Mouse (Mus musculus) embryonic stem cell, embryonic (primary cell): Measurements from ENCODE around the gene Mlh3.

Source experiments
- CTCF ChIA-PET, 4 experiments: fragments of 300-600 bp in 2 of 4; fragments of 350-600 bp in 2 of 4; sonication (Branson Sonifier 250); formaldehyde crosslinking; loops; one replicate each; lab custom pipeline; 2022; ENCODE audit warnings: inconsistent platforms in 2 of 4; lab: Charles Lee
- POLR2A ChIA-PET, 4 experiments: fragments of 300-600 bp in 2 of 4; fragments of 350-600 bp in 2 of 4; sonication (Branson Sonifier 250); formaldehyde crosslinking; loops; one replicate each; lab custom pipeline; 2022; ENCODE audit warnings: antibody characterized with exemption in 4 of 4, inconsistent platforms in 1 of 4; lab: Charles Lee

The Mlh3 gene

DNA sequence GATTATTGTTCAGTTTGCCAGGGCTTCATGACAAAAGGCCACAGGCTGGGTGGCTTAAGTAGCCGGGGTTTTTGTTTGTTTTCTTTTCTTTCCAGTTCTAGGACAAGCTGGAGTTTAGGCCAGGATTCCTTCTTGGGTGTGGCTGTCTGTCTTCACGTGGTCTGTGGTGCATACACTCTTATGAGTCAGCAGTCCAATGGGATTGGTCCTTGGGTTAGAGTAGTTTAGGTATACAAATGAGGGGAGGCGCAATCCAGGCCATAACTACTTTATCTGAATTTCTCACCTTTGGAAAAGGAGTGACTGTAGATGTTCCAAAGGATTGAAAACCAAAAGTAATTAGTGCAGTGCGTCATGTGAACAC is 1.4 kb upstream of the Mlh3 start:
- ChIA-PET CTCF (no interaction called here), POLR2A (interaction anchor here in 3 of 4 experiments (0.7 to 5.7 kb wide), 20 partner anchors 8 to 292 kb away, joined by 3 to 56 read pairs (median 3); partner anchors contain the start of genes Acyp1 (in 2 of the 3), Eif2b2 (in 2 of the 3), Fos (in 2 of the 3) and Zc2hc1c (in 2 of the 3))

GRCm38 (mm10) chr12:85271132-85271842 is 888 bp upstream of the Mlh3 start:
- POLR2A ChIA-PET, result interaction anchor here in 3 of 4 experiments (0.6 to 5.7 kb wide), 36 partner anchors 8 to 345 kb away, joined by 3 to 56 read pairs (median 3); partner anchors contain the start of genes Acyp1 (in 3 of the 3), Zc2hc1c (in 3 of the 3), Eif2b2 (in 2 of the 3) and Fos (in 2 of the 3)
- CTCF ChIA-PET, result interaction anchor here in 1 of 4 experiments (1.2 to 1.5 kb wide), 2 partner anchors 18 to 34 kb away, joined by 7 to 9 read pairs; partner anchors contain the start of genes Acyp1 and Zc2hc1c

DNA sequence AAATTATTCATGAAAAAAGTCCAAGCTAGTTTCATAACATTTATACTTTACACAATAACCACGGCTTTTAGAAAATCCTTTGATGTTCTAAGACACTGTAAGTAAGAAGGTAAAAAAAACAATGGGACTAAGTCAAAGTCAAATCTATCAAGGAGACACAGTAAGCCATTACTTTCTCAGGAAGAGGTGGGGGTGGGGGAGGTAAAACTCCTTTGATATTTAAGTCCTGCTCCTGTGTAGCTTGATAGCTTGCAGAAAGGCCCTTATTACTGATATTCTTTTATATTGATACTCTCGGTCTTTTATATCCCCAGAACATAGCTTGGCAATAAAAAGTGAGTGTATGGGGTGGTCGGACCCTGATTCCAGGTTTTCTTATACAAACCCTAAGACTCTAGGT is 578 bp downstream of the Mlh3 start:
- POLR2A ChIA-PET, result interaction anchor here in 3 of 4 experiments (0.6 to 5.7 kb wide), 36 partner anchors 8 to 504 kb away, joined by 3 to 56 read pairs (median 5); partner anchors contain the start of genes Acyp1 (in 3 of the 3), Zc2hc1c (in 3 of the 3), Eif2b2 (in 2 of the 3) and Rps6kl1 (in 2 of the 3)
- CTCF ChIA-PET, result interaction anchor here (0.5 to 1.5 kb wide), 9 partner anchors 11 to 778 kb away, joined by 3 to 9 read pairs (median 4); partner anchors contain the start of genes Acyp1 (in 2 of the 4) and Zc2hc1c (in 2 of the 4)

DNA sequence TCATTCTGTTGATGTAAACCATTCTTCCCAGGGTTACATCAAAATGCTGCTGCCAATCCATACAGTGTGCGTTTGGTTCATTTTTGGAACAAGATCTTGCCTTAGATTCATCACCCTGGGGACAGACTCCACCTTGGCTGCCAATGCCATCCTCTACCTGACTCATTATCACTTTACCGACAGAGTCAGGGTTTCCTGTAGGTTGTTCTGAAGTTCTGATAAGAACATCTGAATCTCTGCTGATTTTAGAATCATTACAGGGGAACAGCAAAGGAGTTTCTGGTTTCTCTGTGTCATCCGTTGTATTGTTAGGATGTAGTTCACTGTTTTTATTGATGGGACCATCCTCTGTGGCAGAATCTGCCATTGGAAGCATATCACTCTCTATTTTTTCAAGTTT is 4.2 kb downstream of the Mlh3 start:
- ChIA-PET POLR2A (interaction anchor here in 1 of 4 experiments (1.2 to 2.7 kb wide), 2 partner anchors 8 to 14 kb away, joined by 4 to 8 read pairs; no protein-coding TSS in a partner anchor), CTCF (no interaction called here)

DNA sequence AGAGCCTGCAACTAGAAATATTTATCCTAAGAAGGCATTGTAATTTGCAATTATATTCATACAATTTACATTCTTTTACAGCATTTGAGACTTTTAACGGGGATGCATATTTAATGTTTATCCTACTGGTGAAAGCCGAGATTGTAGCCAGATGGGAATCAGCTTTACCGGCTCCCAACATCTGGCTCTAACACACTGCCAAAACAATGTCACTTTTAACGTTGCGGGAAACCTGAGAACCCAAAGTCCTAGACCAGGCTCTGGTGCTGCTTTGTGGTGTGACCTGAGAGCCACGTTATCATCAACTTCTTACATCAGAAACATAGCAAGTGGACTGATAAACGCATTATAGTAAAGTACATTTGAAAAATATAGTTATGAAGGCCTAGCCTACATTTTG is 5.5 kb downstream of the Mlh3 start:
- ChIA-PET POLR2A (interaction anchor here in 3 of 4 experiments (0.6 to 2.7 kb wide), 8 partner anchors 9 to 335 kb away, joined by 3 to 8 read pairs (median 4); partner anchors contain the start of genes Acyp1 (in 1 of the 3) and Zc2hc1c (in 1 of the 3)), CTCF (interaction anchor here in 2 of 4 experiments (0.5 to 0.6 kb wide), 2 partner anchors 116 to 541 kb away, joined by 4 read pairs; no protein-coding TSS in a partner anchor)

DNA sequence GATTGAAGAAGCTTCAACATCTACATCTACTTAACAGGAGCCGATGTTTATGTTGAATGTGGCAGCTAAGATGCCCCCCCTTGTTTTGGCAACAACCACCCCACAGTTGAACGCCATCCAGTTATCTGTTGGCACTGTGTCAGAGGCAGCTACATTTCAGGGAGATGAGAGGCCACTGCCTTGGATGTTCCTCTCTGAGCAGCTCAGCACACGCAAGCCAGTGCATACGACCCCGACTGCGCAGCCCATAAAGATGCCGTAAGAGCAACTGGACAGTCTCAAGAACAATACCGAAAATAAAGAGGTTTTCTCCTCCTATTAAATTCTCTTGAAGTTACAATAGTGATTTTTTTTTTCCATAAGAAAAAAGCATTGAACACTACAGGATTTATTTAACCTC is 5.9 kb downstream of the Mlh3 start:
- POLR2A ChIA-PET, result interaction anchor here in 3 of 4 experiments (0.5 to 2.7 kb wide), 11 partner anchors 10 to 74 kb away, joined by 3 to 8 read pairs (median 4); partner anchors contain the start of genes Acyp1 (in 1 of the 3), Eif2b2 (in 1 of the 3) and Zc2hc1c (in 1 of the 3)
- CTCF ChIA-PET, result no interaction called here

GRCm38 (mm10) chr12:85263190-85263589 is 7.2 kb downstream of the Mlh3 start:
- ChIA-PET CTCF (interaction anchor here in 1 of 4 experiments (0.9 kb wide), 1 partner anchor 42 kb away, joined by 3 read pairs; no protein-coding TSS in a partner anchor), POLR2A (interaction anchor here in 2 of 4 experiments (1.1 to 1.9 kb wide), 9 partner anchors 10 to 86 kb away, joined by 3 to 6 read pairs (median 3); no protein-coding TSS in a partner anchor)

DNA sequence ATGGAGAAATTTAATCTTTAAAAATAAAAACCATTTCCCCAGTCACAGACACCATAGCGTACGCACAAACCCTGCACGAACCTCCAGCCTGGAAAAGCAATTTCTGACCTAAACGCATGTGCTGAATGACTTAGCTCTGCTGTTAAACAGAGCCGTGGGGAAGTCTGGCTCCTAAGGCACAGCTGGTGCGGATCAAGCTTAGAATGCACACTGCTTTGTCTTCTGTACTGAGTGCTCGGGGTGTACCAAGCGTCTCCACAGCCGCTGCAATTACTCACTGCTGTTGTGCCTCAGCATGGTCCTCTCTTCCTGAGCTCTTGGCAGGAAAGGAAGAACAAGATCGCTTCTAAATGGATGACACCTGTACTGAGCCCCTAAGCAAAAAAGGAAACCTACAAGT is 7.9 kb downstream of the Mlh3 start:
- CTCF ChIA-PET, result interaction anchor here in 1 of 4 experiments (1.4 kb wide), 1 partner anchor 18 kb away, joined by 3 read pairs; no protein-coding TSS in a partner anchor
- POLR2A ChIA-PET, result interaction anchor here in 3 of 4 experiments (0.7 to 1.6 kb wide), 14 partner anchors 8 to 112 kb away, joined by 3 to 6 read pairs (median 3); partner anchors contain the start of genes Mlh3 (in 2 of the 3) and Eif2b2 (in 1 of the 3)

DNA sequence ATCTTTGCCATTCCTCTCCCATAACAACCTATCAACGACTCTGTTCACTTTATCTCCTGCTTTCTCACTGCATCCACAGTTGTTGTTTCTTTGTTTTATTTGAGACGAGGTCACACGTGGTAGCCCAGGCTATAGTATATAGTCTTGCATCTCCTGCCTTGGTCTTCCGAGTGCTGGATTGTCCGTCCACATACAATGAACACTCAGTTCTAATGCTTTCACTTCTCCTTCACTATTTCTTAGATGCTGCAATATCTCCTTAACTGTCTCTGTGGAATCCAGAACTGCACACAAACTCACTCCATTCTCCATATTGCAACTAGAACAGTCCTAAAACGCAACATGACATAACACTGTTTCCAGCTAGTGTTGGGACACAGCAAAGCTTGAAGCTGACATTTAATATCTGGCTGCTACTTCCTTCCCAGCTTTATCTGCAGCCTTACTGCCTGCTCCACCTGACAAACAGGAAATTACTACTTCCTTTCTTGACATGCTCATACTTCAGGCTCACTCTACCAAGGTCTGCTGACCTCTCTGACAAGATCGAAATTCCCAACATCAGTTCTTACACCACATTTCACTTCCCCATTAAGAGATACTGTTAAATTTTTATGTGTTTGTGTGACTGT is 13.3 kb downstream of the Mlh3 start:
- ChIA-PET POLR2A (interaction anchor here in 1 of 4 experiments (0.6 to 1.5 kb wide), 2 partner anchors 12 to 75 kb away, joined by 3 to 4 read pairs; no protein-coding TSS in a partner anchor), CTCF (no interaction called here)

DNA sequence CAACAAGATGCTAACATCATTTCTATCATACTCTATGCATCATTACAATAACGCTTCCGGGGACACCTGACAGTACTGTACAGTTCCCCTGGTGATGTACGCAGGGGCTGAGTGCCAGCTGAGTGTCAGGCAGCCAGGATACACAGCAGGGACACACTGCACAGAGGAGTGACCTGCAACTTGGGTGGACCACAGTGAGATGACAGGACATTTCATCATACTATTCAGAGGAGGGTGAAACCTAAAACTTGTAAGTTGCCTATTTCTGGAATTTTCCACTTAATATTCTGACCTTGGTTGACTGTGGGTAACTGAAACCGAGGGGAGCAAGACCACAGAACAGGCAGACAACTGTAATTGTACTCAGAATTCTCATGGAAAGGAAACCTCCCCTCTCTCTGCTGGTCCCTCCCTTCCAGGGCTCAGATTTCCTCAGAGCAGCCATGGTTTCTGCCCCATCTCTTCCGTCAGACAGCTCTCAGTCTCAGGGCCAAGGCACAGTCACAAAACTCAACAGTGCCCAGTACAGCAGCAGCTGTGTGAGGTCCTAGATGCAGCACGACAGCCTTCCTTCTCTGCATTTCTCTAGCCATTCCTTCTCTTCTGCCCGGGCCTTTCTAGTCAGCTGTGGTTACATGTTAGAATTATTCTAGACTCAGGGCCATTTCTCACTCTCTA is 14.2 kb downstream of the Mlh3 start:
- CTCF ChIA-PET, result interaction anchor here in 2 of 4 experiments (0.5 to 1.3 kb wide), 2 partner anchors 49 to 1527 kb away, joined by 4 to 13 read pairs; no protein-coding TSS in a partner anchor
- POLR2A ChIA-PET, result interaction anchor here in 3 of 4 experiments (0.6 to 2.3 kb wide), 5 partner anchors 13 to 74 kb away, joined by 3 to 7 read pairs (median 3); no protein-coding TSS in a partner anchor

DNA sequence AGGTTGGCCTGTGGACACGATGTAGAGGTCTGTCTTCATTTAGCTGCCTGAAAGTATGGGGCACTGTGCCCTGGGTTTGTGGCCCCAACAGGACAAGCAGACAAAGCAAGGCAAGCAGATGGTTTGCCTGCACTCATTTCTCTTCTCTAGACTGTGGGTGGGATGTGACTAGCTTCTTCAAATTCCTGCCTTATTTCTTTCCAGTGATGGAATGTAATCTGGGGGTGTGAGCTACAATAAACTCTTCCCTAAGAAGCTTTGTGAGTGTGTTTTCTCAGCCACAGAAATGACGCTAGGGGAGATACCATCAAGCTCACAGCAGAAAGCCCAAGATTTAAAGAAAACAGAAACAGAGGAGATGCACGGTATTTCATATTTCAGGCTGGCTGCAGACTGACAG is 18.3 kb downstream of the Mlh3 start:
- POLR2A ChIA-PET, result interaction anchor here in 3 of 4 experiments (0.7 to 2.2 kb wide), 6 partner anchors 9 to 519 kb away, joined by 3 to 8 read pairs (median 4); no protein-coding TSS in a partner anchor
- CTCF ChIA-PET, result interaction anchor here in 1 of 4 experiments (0.8 kb wide), 1 partner anchor 468 kb away, joined by 3 read pairs; no protein-coding TSS in a partner anchor

GRCm38 (mm10) chr12:85237553-85237952 is 32.8 kb downstream of the Mlh3 start:
- CTCF ChIA-PET, result no interaction called here
- POLR2A ChIA-PET, result interaction anchor here in 2 of 4 experiments (0.5 to 1.0 kb wide), 2 partner anchors 12 to 59 kb away, joined by 3 to 5 read pairs; no protein-coding TSS in a partner anchor

DNA sequence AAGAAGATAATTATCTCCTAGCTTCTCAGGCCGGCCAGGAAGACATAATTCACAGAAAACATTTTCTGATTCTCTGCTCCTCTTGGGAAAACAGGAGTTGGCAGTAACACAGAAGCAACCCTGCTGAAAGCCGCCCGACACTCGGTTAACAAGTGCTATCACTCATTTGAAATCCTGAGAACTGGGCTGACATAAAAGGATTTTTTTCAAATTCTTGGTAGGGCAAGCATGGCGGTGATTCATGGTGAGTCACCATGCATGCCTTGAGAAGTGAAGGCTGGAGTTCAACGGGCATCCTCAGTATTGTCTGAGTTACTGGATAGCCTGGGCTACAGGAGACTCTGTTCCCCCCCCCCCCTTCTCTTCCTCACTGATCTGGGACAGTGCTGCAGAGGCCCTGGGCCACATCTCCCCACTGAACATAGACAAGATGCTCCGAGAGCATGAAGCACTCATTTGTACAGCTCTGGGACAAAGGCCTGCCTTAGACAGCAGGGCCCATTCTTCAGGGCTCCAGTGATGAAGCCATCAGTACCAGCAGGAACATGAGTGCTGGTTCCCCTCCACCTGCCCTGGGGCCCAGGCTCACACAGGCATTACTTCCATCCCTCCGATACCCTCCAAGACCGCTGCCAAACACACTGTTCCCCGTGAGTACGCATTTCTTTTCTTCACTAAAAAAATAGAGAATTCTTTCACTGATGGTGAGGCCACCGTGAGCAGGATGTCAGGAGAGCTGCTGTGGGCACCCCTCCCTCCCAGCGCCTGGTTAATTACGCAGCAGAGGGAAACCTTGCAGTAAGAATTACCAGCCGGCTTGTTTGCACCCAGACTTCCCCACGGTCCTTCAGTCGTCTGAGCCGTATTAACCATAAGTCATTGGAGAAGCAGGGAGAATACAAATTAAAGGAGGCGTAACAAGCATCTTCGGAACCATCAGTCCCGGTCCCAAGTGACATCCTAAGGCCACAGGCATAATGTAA is 36.7 kb downstream of the Mlh3 start:
- ChIA-PET POLR2A (interaction anchor here in 2 of 4 experiments (0.6 to 1.3 kb wide), 4 partner anchors 15 to 186 kb away, joined by 3 to 4 read pairs (median 3); partner anchors contain the start of genes Eif2b2 (in 1 of the 2) and Mlh3 (in 1 of the 2)), CTCF (interaction anchor here in 2 of 4 experiments (0.9 kb wide), 2 partner anchors 129 to 521 kb away, joined by 3 to 4 read pairs; no protein-coding TSS in a partner anchor)

- POLR2A ChIA-PET, result interaction anchor here in 3 of 4 experiments (0.6 to 1.9 kb wide), 6 partner anchors 9 to 224 kb away, joined by 3 to 7 read pairs (median 4); no protein-coding TSS in a partner anchor
- CTCF ChIA-PET, result interaction anchor here in 2 of 4 experiments (0.6 kb wide), 3 partner anchors 67 to 81 kb away, joined by 4 to 9 read pairs (median 8); no protein-coding TSS in a partner anchor
Observed at GRCm38 (mm10) chr12:85227876-85228599, 42.4 kb downstream of the Mlh3 start.

DNA sequence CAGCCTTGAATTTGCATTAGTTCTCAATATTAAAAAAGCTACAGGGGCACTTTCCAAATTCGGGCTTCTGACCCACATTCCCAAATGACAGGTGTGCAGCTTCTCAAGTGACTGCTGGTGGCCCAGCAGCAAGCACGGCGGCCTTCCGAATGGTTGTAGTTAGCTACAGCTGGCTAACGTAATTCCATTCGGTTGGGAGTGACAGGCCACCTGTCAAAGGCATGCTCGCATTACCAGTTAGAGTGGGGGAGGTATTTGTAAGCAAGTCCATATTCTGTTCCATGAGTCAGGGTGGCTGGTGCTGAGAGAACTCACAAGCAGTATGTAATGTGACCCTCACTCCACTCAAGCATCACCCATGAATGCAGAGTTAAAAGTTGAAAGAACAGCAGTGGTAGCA is 43.2 kb downstream of the Mlh3 start:
- ChIA-PET CTCF (interaction anchor here in 1 of 4 experiments (0.6 kb wide), 1 partner anchor 67 kb away, joined by 4 read pairs; no protein-coding TSS in a partner anchor), POLR2A (interaction anchor here in 3 of 4 experiments (0.6 to 2.2 kb wide), 9 partner anchors 13 to 246 kb away, joined by 3 to 7 read pairs (median 3); partner anchors contain the start of genes Acyp1 (in 1 of the 3), Fos (in 1 of the 3) and Zc2hc1c (in 1 of the 3))
